Mouse (Mus musculus) pancreas, adult 10 weeks (tissue): ENCODE results near the gene Hexim1. TPM values are rescaled to one million over a fixed set of nuclear protein-coding genes. Genes with fewer than 3 reads are reported as not detected.

Experiments used
- polyA plus RNA-seq: library from polyadenylated mRNA; stranded (reverse); fragments of 350-450 nt; fragmentation: Illumina TruSeq; extraction: RNeasy Lipid Tissue Mini Kit (QIAGEN cat#74804); gene quantifications from one replicate; pipeline ENCODE4 v1.2.3, GENCODE M21; 2015; ENCODE audit warnings: low read depth, low replicate concordance; ENCODE audit not compliant: insufficient read depth

The Hexim1 gene
- polyA plus RNA-seq = 6.8 TPM

DNA sequence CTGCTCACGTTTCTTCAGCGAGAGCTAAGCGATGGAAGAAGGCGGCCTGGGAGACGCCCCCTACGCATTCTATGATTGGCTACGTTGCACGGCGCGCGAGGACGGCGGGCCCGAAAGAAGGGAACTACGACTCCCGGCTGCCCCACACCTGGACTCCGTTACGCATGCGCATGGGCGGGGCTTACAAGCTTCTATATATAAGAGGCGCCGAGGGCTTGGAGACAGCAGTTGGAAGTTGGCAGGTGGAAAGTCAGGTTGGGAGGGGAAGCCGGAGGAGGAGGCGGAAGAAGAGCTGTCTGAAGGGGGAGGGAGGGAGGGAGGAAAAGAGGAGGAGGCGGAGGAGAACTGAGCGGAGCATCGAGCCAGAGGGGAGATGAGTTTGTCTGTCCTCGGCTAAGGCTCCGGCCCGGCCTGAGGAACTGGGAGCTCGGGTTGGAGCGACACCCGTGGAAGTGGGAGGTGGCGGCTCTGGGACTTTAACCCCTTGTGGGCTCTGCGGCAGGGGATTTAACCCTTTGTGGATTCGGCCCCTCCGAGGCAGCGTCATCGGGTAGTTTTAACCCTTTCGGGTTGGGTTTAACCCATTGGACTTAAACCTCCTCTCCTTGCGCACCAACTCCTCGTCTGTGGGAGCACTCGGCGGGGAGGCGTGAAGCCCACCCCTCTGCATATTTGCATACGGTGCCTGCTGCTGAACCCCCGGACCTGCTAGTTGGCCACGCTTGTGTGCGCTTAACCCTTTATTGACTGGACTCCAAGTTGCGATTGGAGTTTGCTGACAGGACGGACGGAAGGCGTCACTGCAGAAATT lies at the start of gene Hexim1:
Hexim1 (plus strand) TSS at position 224 of the 811 bp plus-strand sequence.

DNA sequence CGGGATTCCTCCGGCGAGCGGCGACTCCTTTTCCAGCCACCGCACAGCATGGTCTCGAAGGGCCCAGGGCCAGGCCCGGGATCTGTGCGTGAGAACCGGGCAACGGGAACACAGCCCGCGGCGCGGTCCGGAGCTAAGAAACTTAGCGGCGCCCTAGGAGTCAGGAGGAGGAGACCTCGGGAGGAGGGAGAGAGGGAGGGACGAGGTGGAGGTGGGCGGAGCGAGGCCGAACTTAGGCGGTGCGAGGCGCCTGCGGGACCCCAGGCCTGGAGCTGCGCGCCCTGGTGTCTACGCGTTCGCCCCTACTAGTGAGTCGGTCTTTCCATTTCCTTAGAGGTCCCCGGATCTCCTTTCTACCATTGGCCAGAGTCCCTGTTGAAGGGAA lies 14.6 kb upstream of the Hexim1 start, which contains the start of the genes Plcd3 and Acbd4:
Plcd3 (minus strand) TSS at position 178 of the 385 bp plus-strand sequence.
Acbd4 (plus strand) TSS at position 202 of the 385 bp plus-strand sequence.

DNA sequence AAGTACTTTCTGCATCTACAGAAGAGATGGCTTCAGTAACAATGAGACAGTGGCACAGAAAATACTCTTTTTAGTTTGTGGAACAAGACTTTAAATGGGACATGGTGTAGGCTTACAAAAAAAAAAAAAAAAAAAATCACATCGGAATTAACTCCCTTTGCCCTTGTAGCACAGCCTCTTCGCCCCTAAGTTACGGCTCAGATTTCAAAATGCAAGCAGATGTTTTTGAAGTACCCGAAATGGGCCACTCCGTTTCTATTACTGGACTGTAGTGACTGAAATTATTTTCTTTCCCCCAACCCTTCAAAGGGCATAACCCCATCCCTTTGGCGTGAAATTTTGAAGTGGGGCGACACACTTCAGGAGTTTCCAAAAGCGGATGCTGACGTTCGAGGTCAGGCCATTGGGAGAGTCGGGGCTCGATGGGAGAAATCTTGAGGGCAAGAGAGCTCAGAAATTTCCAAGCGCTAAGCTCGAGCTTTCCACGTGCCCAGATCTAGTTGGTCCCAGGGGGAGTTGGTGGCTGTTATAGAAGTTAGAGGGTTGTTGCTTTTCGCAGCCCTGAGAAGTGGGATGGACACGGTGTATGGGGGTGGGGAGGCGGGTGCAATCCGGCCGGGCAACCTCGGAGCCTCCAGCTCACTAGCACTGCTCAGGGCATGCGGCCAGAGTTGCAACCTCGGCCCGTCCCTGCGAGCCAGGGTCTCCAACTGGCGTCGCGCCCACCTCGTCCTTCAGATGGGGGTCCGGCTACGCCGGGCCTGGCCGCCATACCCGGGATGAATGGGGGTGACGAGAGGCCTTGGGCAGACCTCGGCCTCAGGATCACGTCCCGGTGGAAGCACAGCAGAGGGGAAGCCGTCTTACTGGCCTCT lies 15.9 kb downstream of the Hexim1 start, which contains the start of gene Hexim2:
Hexim2 (plus strand) TSS at position 729 of the 875 bp plus-strand sequence.

Other genes with a start within 250 kb of the Hexim1 start
- gene Eftud2, start 235.2 kb upstream of the Hexim1 start, polyA plus RNA-seq = 18.6 TPM
- gene Ccdc103, start 235.0 kb upstream of the Hexim1 start, polyA plus RNA-seq = not detected
- gene Fam187a, start 231.1 kb upstream of the Hexim1 start, polyA plus RNA-seq = not detected
- not detected for gene Gfap, start 215.3 kb upstream of the Hexim1 start, polyA plus RNA-seq
- not detected for gene Kif18b, start 191.1 kb upstream of the Hexim1 start, polyA plus RNA-seq
- not detected for gene C1ql1, start 169.5 kb upstream of the Hexim1 start, polyA plus RNA-seq
- 7.1 TPM for gene Nmt1, start 88.0 kb upstream of the Hexim1 start, polyA plus RNA-seq
- gene Dcakd, start 87.9 kb upstream of the Hexim1 start, polyA plus RNA-seq = 9.6 TPM
- 5.5 TPM for gene Plcd3, start 14.6 kb upstream of the Hexim1 start, polyA plus RNA-seq
- gene Acbd4, start 14.5 kb upstream of the Hexim1 start, polyA plus RNA-seq = 23.8 TPM
- gene Hexim2, start 16.2 kb downstream of the Hexim1 start, polyA plus RNA-seq = 2.3 TPM
- 2.7 TPM for gene Fmnl1, start 54.9 kb downstream of the Hexim1 start, polyA plus RNA-seq
- gene 1700023F06Rik, start 92.3 kb downstream of the Hexim1 start, polyA plus RNA-seq = 1.8 TPM
- gene Spata32, start 102.2 kb downstream of the Hexim1 start, polyA plus RNA-seq = not detected
- 1.4 TPM for gene Map3k14, start 151.2 kb downstream of the Hexim1 start, polyA plus RNA-seq
- 6.7 TPM for gene Arhgap27, start 247.5 kb downstream of the Hexim1 start, polyA plus RNA-seq